Mouse (Mus musculus) hindbrain, embryonic 13.5 days (tissue): ENCODE data around the gene Tmem178. TPM values are rescaled to one million over a fixed set of nuclear protein-coding genes. Genes with fewer than 3 reads are reported as not detected.

Experiments
- ATAC-seq: fragments of 200-750 bp; cut with Nextera tagmentation; 2 replicates; pipeline ENCODE4 v1.8.0; 2017; ENCODE audit warnings: moderate TSS enrichment; ENCODE audit not compliant: low FRiP score
- H3K27ac ChIP-seq: fragments of 300-500 bp; sonication (generic); 2 replicates; pipeline ENCODE4 v1.5.1; 2015; ENCODE audit warnings: inconsistent platforms, mild to moderate bottlenecking, moderate library complexity
- H3K27me3 ChIP-seq: fragments of 300-500 bp; sonication (generic); 2 replicates; pipeline ENCODE4 v1.6.1; 2015; ENCODE audit warnings: mild to moderate bottlenecking, inconsistent platforms
- H3K36me3 ChIP-seq: fragments of 300-500 bp; sonication (generic); 2 replicates; pipeline ENCODE4 v1.6.1; 2015; ENCODE audit warnings: mild to moderate bottlenecking, inconsistent platforms
- H3K4me1 ChIP-seq: fragments of 300-500 bp; sonication (generic); replicated peaks from 2 replicates; pipeline ENCODE4 v1.6.1; 2015; ENCODE audit warnings: inconsistent platforms
- H3K4me2 ChIP-seq: fragments of 300-500 bp; sonication (generic); 2 replicates; pipeline ENCODE4 v1.6.1; 2015; ENCODE audit warnings: inconsistent platforms, mild to moderate bottlenecking, moderate library complexity
- H3K4me3 ChIP-seq: fragments of 300-500 bp; sonication (generic); 2 replicates; pipeline ENCODE4 v1.5.1; 2015; ENCODE audit warnings: mild to moderate bottlenecking, inconsistent platforms
- H3K9ac ChIP-seq: fragments of 300-500 bp; sonication (generic); 2 replicates; pipeline ENCODE4 v1.6.1; 2015; ENCODE audit warnings: mild to moderate bottlenecking, inconsistent platforms
- H3K9me3 ChIP-seq: fragments of 300-500 bp; sonication (generic); 2 replicates; pipeline ENCODE4 v1.6.1; 2016; ENCODE audit warnings: inconsistent platforms
- WGBS: fragments of 180-500 bp; shearing (Covaris S2); methylation state at CpG from one replicate; pipeline ENCODE4 v1.1.7; 2015; 5-methylcytosine and 5-hydroxymethylcytosine counted together
- polyA plus RNA-seq: library from polyadenylated mRNA; unstranded; fragments of >200 nt; fragmentation: Nextera tagmentation; extraction: Ambion mirVana; gene quantifications from 2 replicates; pipeline ENCODE4 v1.2.1, GENCODE M21; 2015

Tmem178 gene
- polyA plus RNA-seq, 1 experiment from 2014 or later = 35.4 TPM

DNA sequence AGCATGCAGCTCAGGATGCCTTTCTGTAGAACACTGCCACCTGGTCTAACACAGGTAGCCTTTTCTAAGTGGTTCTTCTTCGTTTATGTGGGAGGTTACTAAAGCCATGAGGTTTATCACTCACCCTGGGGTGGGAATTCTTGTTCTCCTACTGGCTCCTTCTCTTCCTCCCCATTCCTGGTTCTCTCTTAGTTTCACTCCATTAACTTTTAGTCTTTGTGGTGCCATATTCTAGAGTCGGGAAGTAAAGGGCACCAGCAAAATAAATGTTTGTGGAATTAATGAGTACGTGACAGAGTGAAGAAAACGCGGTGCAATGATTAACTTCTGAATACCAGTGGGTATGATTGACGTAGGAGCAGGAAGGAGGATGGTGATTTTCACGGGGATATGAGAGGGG lies 28.5 kb downstream of the Tmem178 start:
- no peaks in the 10 kb centered on the region; the same call in 1 of the 2 replicates for H3K9me3 ChIP-seq
- no peak for ATAC-seq
- no peak overlapping the region for H3K4me3 ChIP-seq
- H3K27ac ChIP-seq = no peak overlapping the region
- WGBS = 77% methylated on average over 7 of the region's 7 CpGs
- H3K4me1 ChIP-seq = peaks cover 44% of the 10 kb centered on the region
- H3K36me3 ChIP-seq = no peaks in the 10 kb centered on the region
- no peak overlapping the region for H3K4me2 ChIP-seq
- no peaks in the 10 kb centered on the region for H3K27me3 ChIP-seq
- no peak overlapping the region for H3K9ac ChIP-seq

DNA sequence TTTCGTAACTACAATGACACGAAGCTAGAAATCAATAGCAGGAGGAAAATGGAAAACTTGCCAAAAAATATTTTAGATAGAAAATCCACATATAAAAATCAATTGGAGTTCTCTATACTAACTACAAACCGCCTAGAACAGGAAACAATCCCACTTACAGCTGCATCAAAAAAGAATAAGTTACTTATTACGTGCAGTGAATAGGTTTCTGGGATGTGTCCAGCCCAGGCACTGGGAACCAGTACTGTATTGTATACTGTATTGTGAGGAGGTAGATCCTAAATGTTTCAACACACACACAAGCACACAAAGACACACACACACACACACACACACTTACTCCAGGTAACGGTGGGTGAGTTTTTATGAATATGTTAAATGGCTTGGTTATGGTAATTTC lies 32.8 kb downstream of the Tmem178 start:
- no peak overlapping the region for H3K4me2 ChIP-seq

DNA sequence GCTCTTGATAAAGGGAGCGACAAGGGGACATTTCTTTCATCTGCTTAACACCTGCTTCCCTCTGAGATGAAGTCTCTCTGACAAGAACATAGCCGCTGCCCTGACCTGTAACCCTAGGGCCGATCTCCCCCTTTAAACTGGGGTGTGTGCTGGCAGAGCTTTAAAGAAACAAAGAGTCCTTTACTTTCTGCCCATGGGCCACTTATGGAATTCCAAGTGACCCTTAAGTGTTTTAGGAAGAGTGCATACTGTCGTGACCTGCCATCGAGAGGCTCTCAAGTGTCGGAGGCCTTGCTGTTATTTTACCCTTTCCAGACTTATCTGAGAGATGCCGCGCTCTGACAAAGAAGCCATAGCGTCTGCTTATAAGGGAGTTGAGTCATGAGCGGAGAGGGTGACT lies 35.7 kb downstream of the Tmem178 start:
- Histone ChIP-seq H3K9me3 (no peaks in the 10 kb centered on the region; the same call in 1 of the 2 replicates), H3K27me3 (no peaks in the 10 kb centered on the region), H3K4me3 (no peak overlapping the region), H3K4me2 (no peak overlapping the region), H3K36me3 (no peaks in the 10 kb centered on the region), H3K9ac (no peak overlapping the region), H3K27ac (no peak overlapping the region), H3K4me1 (peaks cover 25% of the 10 kb centered on the region)
- WGBS = 87% methylated on average over 10 of the region's 10 CpGs
- no peak for ATAC-seq

More for the DNA sequence above, 32.8 kb downstream of the Tmem178 start:
- peaks cover 16% of the 10 kb centered on the region for H3K4me1 ChIP-seq
- H3K27me3 ChIP-seq = no peaks in the 10 kb centered on the region
- ATAC-seq = no peak
- H3K9me3 ChIP-seq = no peaks in the 10 kb centered on the region; the same call in 1 of the 2 replicates
- WGBS = 92% methylated on average over 5 of the region's 5 CpGs
- no peak overlapping the region for H3K9ac ChIP-seq
- H3K36me3 ChIP-seq = no peaks in the 10 kb centered on the region
- no peak overlapping the region for H3K27ac ChIP-seq
- H3K4me3 ChIP-seq = no peak overlapping the region

DNA sequence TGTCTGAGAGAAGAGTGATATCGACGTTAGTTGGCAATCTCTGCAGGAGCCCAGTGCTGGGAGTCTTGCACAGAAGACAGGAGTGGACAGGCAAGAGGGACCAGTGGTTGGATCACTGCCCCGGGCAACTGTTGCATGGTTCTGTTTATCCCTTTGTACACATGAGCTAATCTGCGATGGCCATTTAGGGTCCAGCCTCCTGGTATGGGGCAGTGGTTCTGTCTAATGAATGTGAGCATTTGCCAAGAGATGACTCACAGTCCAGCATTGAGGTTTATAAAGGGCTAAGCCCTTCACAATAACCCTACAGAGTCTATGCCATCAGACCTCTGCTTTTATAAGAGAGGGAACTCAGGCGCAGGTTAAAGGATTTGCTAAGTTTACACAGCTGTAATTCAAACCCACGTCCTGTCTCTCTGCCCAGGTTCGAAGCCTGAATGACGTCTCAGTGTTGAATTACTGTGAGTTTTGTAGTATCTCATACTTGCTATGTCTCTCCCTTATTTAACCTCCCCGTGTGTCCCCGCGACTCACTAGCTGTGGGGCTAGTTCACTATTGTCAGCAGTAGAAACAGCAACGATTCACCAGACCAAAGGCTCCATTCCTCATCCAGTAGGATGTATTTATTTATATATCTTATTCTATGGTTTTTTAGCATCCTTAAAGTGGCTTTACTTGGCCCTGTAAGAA lies 37.4 kb downstream of the Tmem178 start:
- H3K27me3 ChIP-seq = no peaks in the 10 kb centered on the region
- peak; percentile 44 for ATAC-seq
- no peak overlapping the region for H3K4me3 ChIP-seq
- no peak overlapping the region for H3K4me2 ChIP-seq
- H3K27ac ChIP-seq = peak overlapping the region; percentile 76
- no peaks in the 10 kb centered on the region for H3K9me3 ChIP-seq
- no peaks in the 10 kb centered on the region for H3K36me3 ChIP-seq
- H3K9ac ChIP-seq = peak overlapping the region; percentile 46; the same call in 1 of the 2 replicates
- 64% methylated on average over 12 of the region's 12 CpGs for WGBS
- peaks cover 24% of the 10 kb centered on the region for H3K4me1 ChIP-seq

DNA sequence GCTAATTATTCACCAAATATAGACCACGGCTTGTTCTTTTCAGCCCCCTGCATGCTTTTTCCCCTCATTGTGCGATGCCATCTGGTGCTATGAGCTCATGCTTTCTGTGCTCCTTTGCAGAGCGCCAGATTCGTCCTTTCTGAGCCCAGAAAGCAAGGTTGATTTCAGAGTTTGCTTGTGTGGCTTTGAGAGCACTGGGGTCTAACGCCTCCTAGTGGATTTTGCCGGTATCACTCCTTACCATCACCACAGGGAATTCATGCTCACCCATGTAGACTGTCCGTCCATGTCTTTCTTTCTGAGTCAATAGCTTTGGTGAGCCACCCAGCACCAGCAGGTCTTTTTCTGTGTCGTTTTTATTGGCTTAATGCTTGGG lies 38.0 kb downstream of the Tmem178 start:
- peak overlapping the region; percentile 46; the same call in 1 of the 2 replicates for H3K9ac ChIP-seq
- no peak overlapping the region for H3K4me3 ChIP-seq
- peak overlapping the region; percentile 76 for H3K27ac ChIP-seq
- no peaks in the 10 kb centered on the region for H3K9me3 ChIP-seq
- H3K36me3 ChIP-seq = no peaks in the 10 kb centered on the region
- WGBS = 7% methylated on average over 8 of the region's 8 CpGs
- peak; percentile 71 for ATAC-seq
- H3K4me1 ChIP-seq = peaks cover 24% of the 10 kb centered on the region
- H3K4me2 ChIP-seq = no peak overlapping the region
- H3K27me3 ChIP-seq = no peaks in the 10 kb centered on the region

DNA sequence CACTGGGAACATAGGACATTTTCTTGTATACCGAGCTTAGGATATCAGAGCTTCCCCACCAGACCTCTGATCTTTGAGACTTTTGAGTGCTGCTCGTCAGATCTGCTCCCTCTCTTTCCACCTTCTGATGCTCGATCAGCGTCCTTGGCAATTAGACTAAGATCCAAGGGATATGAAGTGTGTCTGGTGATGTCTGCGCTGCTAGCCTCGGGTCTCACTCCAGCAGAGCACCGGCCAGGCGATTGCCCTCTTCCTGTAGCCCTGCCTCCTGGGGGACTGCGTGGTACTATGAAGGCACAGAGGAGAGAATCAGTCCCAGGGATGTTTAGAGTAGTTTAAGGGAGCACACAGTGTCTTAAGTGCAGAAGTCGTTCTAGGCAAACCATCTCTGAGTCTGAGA lies 38.5 kb downstream of the Tmem178 start:
- no peak overlapping the region for H3K4me3 ChIP-seq
- 0 out of 2 replicates have a peak overlapping the region, but pooled peaks have one; percentile 76 for H3K27ac ChIP-seq
- no peaks in the 10 kb centered on the region for H3K9me3 ChIP-seq
- ATAC-seq = no peak
- H3K9ac ChIP-seq = no peak overlapping the region
- no peaks in the 10 kb centered on the region for H3K27me3 ChIP-seq
- 86% methylated on average over 10 of the region's 10 CpGs for WGBS
- H3K4me2 ChIP-seq = no peak overlapping the region
- H3K36me3 ChIP-seq = no peaks in the 10 kb centered on the region
- peaks cover 24% of the 10 kb centered on the region for H3K4me1 ChIP-seq

DNA sequence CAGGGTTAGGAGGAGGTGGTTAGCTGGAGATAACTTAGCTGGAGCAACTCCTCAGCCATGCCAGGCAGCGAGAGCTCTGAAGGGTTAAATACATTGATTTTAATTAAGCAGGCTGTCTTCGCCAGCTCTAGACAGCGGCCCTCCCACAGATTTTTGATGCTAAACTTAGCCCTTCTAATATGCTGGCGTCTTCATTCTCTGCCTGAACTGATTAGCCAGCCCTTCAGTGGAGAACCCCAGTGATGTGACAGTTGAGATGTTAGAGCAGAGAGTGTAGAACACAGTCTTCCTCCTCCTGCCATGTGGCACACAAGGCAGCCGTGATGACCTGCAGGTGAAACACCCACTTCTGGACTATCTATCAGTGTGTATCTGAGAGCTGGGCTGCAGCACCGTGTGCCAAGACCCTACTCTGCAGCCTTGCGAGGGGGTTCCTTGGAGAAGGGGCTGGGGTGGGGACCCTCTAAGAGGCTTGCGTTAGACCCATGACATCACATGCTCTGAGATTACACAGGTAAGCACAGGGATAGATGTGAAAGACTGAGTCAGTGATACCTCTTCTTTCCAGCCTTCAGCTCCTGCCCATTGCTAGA lies 47.2 kb downstream of the Tmem178 start:
- ATAC-seq = peak; percentile 37; the same call in 1 of the 2 replicates
- Histone ChIP-seq H3K9ac (no peak overlapping the region), H3K4me2 (no peak overlapping the region), H3K27me3 (no peaks in the 10 kb centered on the region), H3K27ac (0 out of 2 replicates have a peak overlapping the region, but pooled peaks have one; percentile 18), H3K4me1 (peaks cover 29% of the 10 kb centered on the region), H3K36me3 (peaks cover 8% of the 10 kb centered on the region), H3K9me3 (no peaks in the 10 kb centered on the region), H3K4me3 (no peak overlapping the region)
- WGBS = 62% methylated on average over 8 of the region's 8 CpGs

DNA sequence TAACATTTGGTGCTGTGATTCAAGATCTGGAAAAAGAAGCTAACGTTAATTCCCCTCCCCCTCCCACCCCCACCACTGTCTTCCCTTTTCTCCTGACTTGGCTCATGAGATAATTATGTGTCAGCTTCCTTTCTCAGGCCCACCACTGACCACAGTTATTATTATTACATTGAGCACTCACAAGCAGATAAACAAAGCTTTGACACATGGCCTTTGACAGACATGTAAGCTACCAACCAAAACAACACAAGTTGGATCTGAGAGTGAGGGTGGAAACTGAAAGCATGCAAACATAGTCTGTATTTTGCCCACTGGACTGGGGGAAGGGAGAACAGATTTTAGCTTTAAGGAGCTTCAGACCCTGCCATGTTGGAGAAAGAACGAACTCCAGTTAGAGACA lies 52.8 kb downstream of the Tmem178 start:
- WGBS = 89% methylated on average over 2 of the region's 2 CpGs
- ATAC-seq = no peak
- Histone ChIP-seq H3K4me3 (no peak overlapping the region), H3K9ac (no peak overlapping the region), H3K4me1 (peaks cover 21% of the 10 kb centered on the region; the same call in 1 of the 2 replicates), H3K27ac (no peak overlapping the region), H3K9me3 (no peaks in the 10 kb centered on the region), H3K36me3 (peaks cover 9% of the 10 kb centered on the region), H3K27me3 (no peaks in the 10 kb centered on the region), H3K4me2 (no peak overlapping the region)

DNA sequence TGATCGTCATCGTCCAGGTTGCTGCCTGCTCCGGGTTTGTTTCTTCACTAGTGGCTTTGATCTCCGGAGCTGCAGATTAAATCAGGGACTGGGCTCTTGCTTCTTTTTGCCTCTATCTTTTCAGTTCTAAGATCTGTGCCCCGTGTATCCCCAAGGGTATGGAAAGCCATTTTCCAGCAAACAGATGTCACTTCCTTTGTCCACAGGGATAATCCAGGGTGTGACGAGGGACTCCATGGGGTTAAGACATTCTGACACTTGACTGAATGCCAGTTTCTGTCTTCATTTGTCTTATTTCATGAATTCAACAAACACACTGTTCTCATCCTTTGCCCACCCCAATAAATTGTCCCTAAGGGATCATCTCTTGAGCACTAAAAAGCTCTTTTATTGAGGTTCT lies 54.5 kb downstream of the Tmem178 start:
- no peak overlapping the region for H3K27ac ChIP-seq
- no peaks in the 10 kb centered on the region for H3K27me3 ChIP-seq
- H3K36me3 ChIP-seq = peaks cover 9% of the 10 kb centered on the region
- peak; percentile 24; the same call in 1 of the 2 replicates for ATAC-seq
- H3K4me3 ChIP-seq = no peak overlapping the region
- WGBS = 51% methylated on average over 6 of the region's 6 CpGs
- H3K9ac ChIP-seq = no peak overlapping the region
- H3K9me3 ChIP-seq = no peaks in the 10 kb centered on the region
- H3K4me1 ChIP-seq = peaks cover 12% of the 10 kb centered on the region; the same call in 1 of the 2 replicates
- no peak overlapping the region for H3K4me2 ChIP-seq

DNA sequence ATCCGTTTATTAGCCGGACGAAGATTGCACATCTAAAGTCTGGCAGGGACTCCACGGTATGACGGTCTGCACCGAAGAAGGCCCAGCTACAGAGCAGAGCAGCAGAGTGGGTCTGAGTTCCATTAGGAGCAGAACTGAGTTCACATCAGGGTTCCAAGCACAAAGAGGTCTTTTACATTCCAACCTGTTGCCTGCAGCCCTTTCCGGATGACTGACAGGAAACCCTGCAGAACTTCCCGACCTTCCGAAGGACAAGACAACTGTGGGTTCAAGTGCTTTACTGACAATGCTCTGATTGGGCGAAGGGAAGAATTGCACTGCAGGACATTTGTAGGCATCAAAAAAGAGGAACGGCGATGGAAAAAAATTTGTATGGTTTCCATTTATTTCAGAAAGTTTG lies 56.6 kb downstream of the Tmem178 start:
- Histone ChIP-seq H3K4me1 (peaks cover 20% of the 10 kb centered on the region), H3K9ac (no peak overlapping the region), H3K4me2 (no peak overlapping the region), H3K36me3 (peaks cover 9% of the 10 kb centered on the region), H3K27ac (no peak overlapping the region), H3K27me3 (no peaks in the 10 kb centered on the region), H3K4me3 (no peak overlapping the region), H3K9me3 (no peaks in the 10 kb centered on the region)
- ATAC-seq = no peak
- WGBS = 60% methylated on average over 12 of the region's 12 CpGs

DNA sequence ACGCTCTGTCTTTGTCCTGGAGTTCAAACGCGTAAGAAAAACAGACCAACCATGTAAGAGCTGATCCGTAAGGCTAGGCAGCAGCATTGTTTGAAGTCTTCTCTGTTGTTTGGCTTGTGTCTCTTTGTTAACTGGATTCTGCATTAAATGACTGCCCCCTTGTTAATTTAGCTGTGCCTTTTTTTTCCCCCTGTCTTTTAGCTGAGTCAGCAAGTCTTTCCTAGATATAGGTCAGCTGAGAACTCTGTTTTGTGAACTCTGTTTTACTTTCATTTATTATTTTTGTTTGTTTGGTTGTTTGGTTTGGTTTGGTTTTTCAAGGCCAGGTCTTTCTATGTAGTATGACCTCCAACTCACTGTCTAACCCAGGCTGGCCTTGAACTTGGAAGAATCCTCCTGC lies 57.2 kb downstream of the Tmem178 start:
- Histone ChIP-seq H3K9ac (no peak overlapping the region), H3K4me2 (no peak overlapping the region), H3K4me3 (no peak overlapping the region), H3K27me3 (no peaks in the 10 kb centered on the region), H3K9me3 (no peaks in the 10 kb centered on the region), H3K36me3 (peaks cover 6% of the 10 kb centered on the region), H3K27ac (no peak overlapping the region), H3K4me1 (peaks cover 20% of the 10 kb centered on the region)
- ATAC-seq = no peak
- WGBS = 52% methylated on average over 4 of the region's 4 CpGs

DNA sequence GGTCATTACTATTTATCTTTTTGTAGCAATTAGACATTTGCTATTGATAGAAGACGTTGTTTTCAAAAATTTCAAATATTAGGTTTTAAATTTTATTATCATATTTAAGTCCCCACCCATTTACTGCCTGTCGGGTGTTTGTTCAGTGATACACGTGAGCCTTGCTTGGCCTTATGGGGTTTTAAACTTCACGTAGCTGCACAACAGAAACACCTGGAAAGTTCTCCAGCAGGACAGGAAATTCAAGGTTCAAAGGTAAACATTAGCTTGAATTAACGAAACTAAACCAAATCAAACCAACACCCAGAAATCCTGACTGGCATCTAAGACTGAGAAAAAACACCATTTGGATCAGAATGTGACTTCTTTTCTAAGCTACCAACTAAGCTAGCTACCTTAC lies 57.7 kb downstream of the Tmem178 start:
- Histone ChIP-seq H3K27me3 (no peaks in the 10 kb centered on the region), H3K4me1 (peaks cover 20% of the 10 kb centered on the region), H3K27ac (no peak overlapping the region), H3K36me3 (peaks cover 3% of the 10 kb centered on the region; the same call in 1 of the 2 replicates), H3K9ac (no peak overlapping the region), H3K9me3 (no peaks in the 10 kb centered on the region), H3K4me3 (no peak overlapping the region), H3K4me2 (no peak overlapping the region)
- 85% methylated on average over 5 of the region's 5 CpGs for WGBS
- no peak for ATAC-seq

DNA sequence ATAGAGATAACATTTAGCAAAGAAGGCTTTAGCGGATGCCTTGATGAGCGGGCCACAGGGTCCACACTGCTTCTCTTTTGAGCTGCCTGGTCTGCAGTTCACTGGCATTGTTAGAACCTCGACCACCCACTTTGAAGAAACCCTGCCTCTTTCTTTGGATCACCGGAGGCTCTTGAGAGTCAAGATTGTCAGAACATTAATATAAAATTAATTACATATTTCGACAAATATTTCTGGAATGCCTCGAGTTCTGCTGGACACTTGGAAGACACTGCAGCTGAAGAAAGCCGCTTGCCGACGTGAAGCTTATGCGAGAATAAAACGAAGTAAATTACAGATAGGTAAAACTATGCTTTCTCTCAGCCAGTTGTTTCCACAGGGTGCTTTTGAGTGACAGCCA lies 60.0 kb downstream of the Tmem178 start:
- Histone ChIP-seq H3K27ac (0 out of 2 replicates have a peak overlapping the region, but pooled peaks have one; percentile 35), H3K4me2 (no peak overlapping the region), H3K9ac (no peak overlapping the region), H3K4me1 (peaks cover 17% of the 10 kb centered on the region), H3K27me3 (no peaks in the 10 kb centered on the region), H3K9me3 (no peaks in the 10 kb centered on the region), H3K36me3 (peaks cover 3% of the 10 kb centered on the region; the same call in 1 of the 2 replicates), H3K4me3 (no peak overlapping the region)
- WGBS = 83% methylated on average over 11 of the region's 11 CpGs
- no peak for ATAC-seq
